Mouse (Mus musculus) CH12.LX (cell line): Measurements from ENCODE around the gene Phox2a. TPM values are rescaled to one million over a fixed set of nuclear protein-coding genes. Genes with fewer than 3 reads are reported as not detected.

Experiments
- DNase-seq: peaks from one replicate; pipeline ENCODE4 v3.0.0-alpha.2; 2013; ENCODE audit errors: extremely low read depth
- H3K27ac ChIP-seq: 2 replicates; pipeline ENCODE4 v1.5.1; 2012; ENCODE audit warnings: low read depth, mild to moderate bottlenecking, control low read depth, moderate library complexity; ENCODE audit not compliant: insufficient read depth
- H3K27me3 ChIP-seq: replicated peaks from 2 replicates; pipeline ENCODE3; 2012; ENCODE audit warnings: inconsistent platforms
- H3K36me3 ChIP-seq, 2 experiments: replicated peaks in 1 of 2; 2 replicates each; pipeline versions ENCODE3 to v1.6.1; 2012; ENCODE audit warnings: inconsistent platforms in 1 of 2, low read length in 1 of 2, mild to moderate bottlenecking in 1 of 2, mixed read lengths in 1 of 2, moderate library complexity in 1 of 2; ENCODE audit not compliant: control insufficient read depth in 1 of 2, insufficient read depth in 1 of 2
- H3K4me1 ChIP-seq, 2 experiments: 2 replicates each; pipeline ENCODE4 v1.6.1; 2012; ENCODE audit warnings: inconsistent platforms in 1 of 2, moderate library complexity in 1 of 2; ENCODE audit not compliant: insufficient read depth in 2 of 2, control insufficient read depth in 1 of 2
- H3K4me2 ChIP-seq: 2 replicates; pipeline ENCODE4 v1.6.1; 2012; ENCODE audit warnings: low read depth, mild to moderate bottlenecking, control low read depth; ENCODE audit not compliant: poor library complexity, insufficient read depth, severe bottlenecking
- H3K4me3 ChIP-seq, 3 experiments: fragments of 150-350 bp in 1 of 3; sonication (generic) in 1 of 3; replicated peaks in 1 of 3; 2 replicates each; pipeline versions ENCODE3 to v1.5.1; 2011 to 2012; ENCODE audit warnings: low read depth in 2 of 3, low read length in 2 of 3, mild to moderate bottlenecking in 2 of 3, moderate library complexity in 2 of 3, control low read depth in 1 of 3, improper control_type of control experiment in 1 of 3, inconsistent platforms in 1 of 3, mixed read lengths in 1 of 3; ENCODE audit not compliant: poor library complexity in 1 of 3
- H3K79me2 ChIP-seq: replicated peaks from 2 replicates; pipeline ENCODE4 v1.6.1; 2012; ENCODE audit warnings: mild to moderate bottlenecking, moderate library complexity; ENCODE audit not compliant: control insufficient read depth, poor library complexity, insufficient read depth, severe bottlenecking; ENCODE audit errors: extremely low read depth
- H3K9ac ChIP-seq: 2 replicates; pipeline ENCODE4 v1.6.1; 2012; ENCODE audit warnings: low read depth, mild to moderate bottlenecking, control low read depth, moderate library complexity; ENCODE audit not compliant: insufficient read depth
- H3K9me3 ChIP-seq: replicated peaks from 2 replicates; pipeline ENCODE3; 2012; ENCODE audit warnings: low read length, inconsistent platforms, mixed read lengths
- BHLHE40 ChIP-seq: IDR thresholded peaks from 2 replicates; pipeline ENCODE4 v1.6.1; 2011; ENCODE audit warnings: mild to moderate bottlenecking, low read depth, low read length, improper control_type of control experiment
- CHD1 ChIP-seq: IDR thresholded peaks from 2 replicates; pipeline ENCODE4 v1.6.1; 2012; ENCODE audit warnings: low read depth, low read length, improper control_type of control experiment, inconsistent platforms
- CTCF ChIP-seq, 2 experiments: IDR thresholded peaks in 1 of 2; conservative IDR thresholded peaks in 1 of 2; 2 replicates each; pipeline ENCODE4 v1.5.1; 2011 to 2012; ENCODE audit warnings: low read depth in 2 of 2, low read length in 2 of 2, improper control_type of control experiment in 1 of 2, inconsistent platforms in 1 of 2, mild to moderate bottlenecking in 1 of 2, moderate library complexity in 1 of 2
- E2F4 ChIP-seq: IDR thresholded peaks from 2 replicates; pipeline ENCODE4 v1.6.1; 2011; ENCODE audit warnings: low read depth, low read length, improper control_type of control experiment; ENCODE audit not compliant: insufficient replicate concordance
- EP300 ChIP-seq: IDR thresholded peaks from 2 replicates; pipeline ENCODE4 v1.6.1; 2011; ENCODE audit warnings: low read length, improper control_type of control experiment
- GABPA ChIP-seq: IDR thresholded peaks from 2 replicates; pipeline ENCODE4 v1.6.1; 2012; ENCODE audit warnings: low read depth, low read length, improper control_type of control experiment, inconsistent platforms; ENCODE audit not compliant: insufficient replicate concordance
- HCFC1 ChIP-seq: IDR thresholded peaks from 2 replicates; pipeline ENCODE4 v1.6.1; 2012; ENCODE audit warnings: low read depth, mild to moderate bottlenecking, inconsistent platforms, low read length, improper control_type of control experiment
- IRF4 ChIP-seq: IDR thresholded peaks from 2 replicates; pipeline ENCODE4 v1.6.1; 2014; ENCODE audit warnings: low read depth, mild to moderate bottlenecking, inconsistent platforms, low read length, improper control_type of control experiment
- JUND ChIP-seq: conservative IDR thresholded peaks from 2 replicates; pipeline ENCODE4 v1.6.1; 2011; ENCODE audit warnings: low read depth, low read length, improper control_type of control experiment
- KAT2A ChIP-seq: IDR thresholded peaks from 2 replicates; pipeline ENCODE4 v1.6.1; 2012; ENCODE audit warnings: low read length, improper control_type of control experiment, inconsistent platforms; ENCODE audit not compliant: insufficient replicate concordance
- MAFK ChIP-seq: IDR thresholded peaks from 2 replicates; pipeline ENCODE4 v1.6.1; 2011; ENCODE audit warnings: low read length, improper control_type of control experiment; ENCODE audit not compliant: insufficient replicate concordance
- MAX ChIP-seq: IDR thresholded peaks from 2 replicates; pipeline ENCODE4 v1.6.1; 2011; ENCODE audit warnings: low read length, improper control_type of control experiment
- MAZ ChIP-seq: IDR thresholded peaks from 2 replicates; pipeline ENCODE4 v1.6.1; 2012; ENCODE audit warnings: low read depth, mild to moderate bottlenecking, inconsistent platforms, low read length, improper control_type of control experiment, moderate library complexity
- MXI1 ChIP-seq: IDR thresholded peaks from 2 replicates; pipeline ENCODE4 v1.6.1; 2011; ENCODE audit warnings: mild to moderate bottlenecking, low read depth, low read length, improper control_type of control experiment
- MYC ChIP-seq: IDR thresholded peaks from 2 replicates; pipeline ENCODE4 v1.6.1; 2011; ENCODE audit warnings: low read depth, mild to moderate bottlenecking, improper control_type of control experiment, low read length
- POLR2A ChIP-seq: IDR thresholded peaks from 2 replicates; pipeline ENCODE4 v1.6.1; 2011; ENCODE audit warnings: low read depth, mild to moderate bottlenecking, improper control_type of control experiment, low read length
- POLR2AphosphoS2 ChIP-seq: IDR thresholded peaks from 2 replicates; pipeline ENCODE4 v1.6.1; 2011; ENCODE audit warnings: low read depth, low read length, improper control_type of control experiment
- RCOR1 ChIP-seq: conservative IDR thresholded peaks from 2 replicates; pipeline ENCODE4 v1.6.1; 2012; ENCODE audit warnings: low read depth, mild to moderate bottlenecking, inconsistent platforms, low read length, improper control_type of control experiment
- SMC3 ChIP-seq: IDR thresholded peaks from 2 replicates; pipeline ENCODE4 v1.6.1; 2011; ENCODE audit warnings: low read depth, low read length, improper control_type of control experiment
- UBTF ChIP-seq: IDR thresholded peaks from 2 replicates; pipeline ENCODE4 v1.6.1; 2012; ENCODE audit warnings: low read depth, mild to moderate bottlenecking, inconsistent platforms, low read length, improper control_type of control experiment, moderate library complexity
- USF1 ChIP-seq: IDR thresholded peaks from 2 replicates; pipeline ENCODE4 v1.6.1; 2014; ENCODE audit warnings: low read depth, mild to moderate bottlenecking, inconsistent platforms, low read length, improper control_type of control experiment
- ZKSCAN1 ChIP-seq: IDR thresholded peaks from 2 replicates; pipeline ENCODE4 v1.6.1; 2012; ENCODE audit warnings: low read depth, inconsistent platforms, low read length, improper control_type of control experiment, borderline replicate concordance
- dilution Hi-C: fragments of 300-500 bp; cut with MboI; formaldehyde crosslinking; loops from 2 replicates; pipeline ENCODE4 v1.14.3; 2020; ENCODE audit warnings: low sequenced_read_pairs; ENCODE audit not compliant: extremely low pct_unique_long_range_greater_than_20kb, extremely low pct_ligation_motif_present
- in situ Hi-C: fragments of 300-500 bp; cut with MboI; formaldehyde crosslinking; loops from 3 replicates; pipeline ENCODE4 v1.14.3; 2019; ENCODE audit warnings: low sequenced_read_pairs, low pct_ligation_motif_present, low pct_unique_long_range_greater_than_20kb, mixed read lengths
- polyA plus RNA-seq: library from polyadenylated mRNA; unstranded; fragments of >175 nt; gene quantifications from 2 replicates; pipeline ENCODE4 v1.2.1, GENCODE M21; 2012; ENCODE audit warnings: low read depth; ENCODE audit not compliant: insufficient read length
- total RNA-seq, 2 experiments: library from RNA; depleted of rRNA; stranded (reverse); fragments of 300-350 nt in 1 of 2; fragments of >200 nt in 1 of 2; gene quantifications; 2 replicates each; pipeline ENCODE4 v1.2.3; 2012 to 2014

The Phox2a gene
- total and polyA plus RNA-seq, 3 experiments, result not detected

GRCm38 (mm10) chr7:101831437-101831836 lies 13.3 kb downstream of the Phox2a start:
- Histone ChIP-seq H3K79me2 (peaks cover 19% of the 10 kb centered on the region), H3K4me3 (no peak overlapping the region), H3K27ac (no peak overlapping the region), H3K4me1 (peaks cover 3 to 22% of the 10 kb centered on the region in 2 experiments; a peak in 3 of 4 replicates), H3K9ac (no peak overlapping the region)
- dilution Hi-C loops, result no loop called here
- DNase-seq, result no peak
- TF ChIP-seq HCFC1, result no peak
- TF ChIP-seq MAX, result no peak
- no peak for TF ChIP-seq KAT2A
- TF ChIP-seq IRF4, result no peak
- TF ChIP-seq MYC, result no peak
- TF ChIP-seq USF1, result no peak
- TF ChIP-seq GABPA, result no peak
- TF ChIP-seq ZKSCAN1, result no peak
- no peak for TF ChIP-seq CTCF (conservative IDR thresholded peaks at IDR 0.05 in 1 of 2, IDR thresholded peaks at IDR 0.05 in 1 of 2; ENCODE audit: low read depth in 2 of 2, low read length in 2 of 2)
- no peak for TF ChIP-seq POLR2AphosphoS2
- no peak for TF ChIP-seq CHD1
- no peak for TF ChIP-seq E2F4
- no peak for TF ChIP-seq JUND
- no peak for TF ChIP-seq MXI1
- TF ChIP-seq RCOR1, result no peak
- TF ChIP-seq BHLHE40, result no peak
- no peak for TF ChIP-seq MAFK
- no peak for TF ChIP-seq SMC3
- TF ChIP-seq, all 38 proteins: peak for 0
- in situ Hi-C loops, result no loop called here
- Histone ChIP-seq H3K27me3 (no peaks in the 10 kb centered on the region), H3K4me2 (no peak overlapping the region), H3K9me3 (peaks cover 3% of the 10 kb centered on the region), H3K36me3 (peaks cover 65 to 84% of the 10 kb centered on the region in 2 experiments)

- dilution Hi-C loops, result no loop called here
- H3K9ac ChIP-seq, result no peak overlapping the region
- no peaks in the 10 kb centered on the region for H3K27me3 ChIP-seq
- H3K36me3 ChIP-seq, result peaks cover 57 to 75% of the 10 kb centered on the region in 2 experiments
- no peak overlapping the region for H3K4me3 ChIP-seq
- in situ Hi-C loops, result no loop called here
- H3K4me2 ChIP-seq, result no peak overlapping the region
- no peak overlapping the region for H3K27ac ChIP-seq
- H3K9me3 ChIP-seq, result peaks cover 3% of the 10 kb centered on the region
- TF ChIP-seq POLR2AphosphoS2 (no peak), MAX (no peak), MAZ (no peak), UBTF (no peak), HCFC1 (no peak), POLR2A (no peak), RCOR1 (no peak), KAT2A (no peak), EP300 (no peak), MYC (no peak)
- peaks cover 19% of the 10 kb centered on the region for H3K79me2 ChIP-seq
- H3K4me1 ChIP-seq, result peaks cover 3 to 22% of the 10 kb centered on the region in 2 experiments; a peak in 3 of 4 replicates
- no peak for DNase-seq
Observed at GRCm38 (mm10) chr7:101832372-101832771, 14.3 kb downstream of the Phox2a start.
